Mouse (Mus musculus) ovary, postnatal 10 days (tissue): ENCODE measurements around the gene 6030468B19Rik.
A peak's percentile ranks its signal among the peaks of the same experiment; 100 is the strongest.
"Not testable (repeated sequence)": the region's sequence is repeated elsewhere in the genome, so short reads cannot be mapped to it uniquely, and the experiment has no call there.

Experiments used
- DNase-seq: peaks from one replicate; pipeline ENCODE4 v3.0.0; 2022; ENCODE audit warnings: low spot score

Gene 6030468B19Rik

DNA sequence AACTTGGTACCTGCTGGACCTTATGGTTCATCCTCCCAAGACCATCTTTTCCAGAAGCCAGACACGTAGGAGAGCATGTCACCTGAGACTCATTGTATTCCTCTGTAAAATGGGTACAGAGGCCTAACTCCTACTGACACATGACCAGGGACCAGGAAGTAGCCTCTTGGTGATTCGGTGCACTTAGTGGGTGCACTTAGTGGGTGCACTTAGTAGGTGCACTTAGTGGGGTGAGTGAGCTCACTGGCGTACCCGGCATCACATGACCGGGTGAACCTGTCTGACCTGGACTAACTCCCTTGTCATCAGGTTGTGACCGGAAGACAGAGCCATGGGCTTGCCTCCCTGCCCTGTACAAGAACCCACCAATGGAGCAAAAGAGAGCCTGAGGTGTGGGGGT, 9.3 kb downstream of the 6030468B19Rik start:
- no peak for DNase-seq

- DNase-seq: no peak
Observed at GRCm38 (mm10) chr11:117809407-117810311, 12.2 kb downstream of the 6030468B19Rik start, which contains the start of the genes Gm20708 and Syngr2. Gene Gm20708 (plus strand): TSS chr11:117809668. Gene Syngr2 (plus strand): TSS chr11:117809668.

DNA sequence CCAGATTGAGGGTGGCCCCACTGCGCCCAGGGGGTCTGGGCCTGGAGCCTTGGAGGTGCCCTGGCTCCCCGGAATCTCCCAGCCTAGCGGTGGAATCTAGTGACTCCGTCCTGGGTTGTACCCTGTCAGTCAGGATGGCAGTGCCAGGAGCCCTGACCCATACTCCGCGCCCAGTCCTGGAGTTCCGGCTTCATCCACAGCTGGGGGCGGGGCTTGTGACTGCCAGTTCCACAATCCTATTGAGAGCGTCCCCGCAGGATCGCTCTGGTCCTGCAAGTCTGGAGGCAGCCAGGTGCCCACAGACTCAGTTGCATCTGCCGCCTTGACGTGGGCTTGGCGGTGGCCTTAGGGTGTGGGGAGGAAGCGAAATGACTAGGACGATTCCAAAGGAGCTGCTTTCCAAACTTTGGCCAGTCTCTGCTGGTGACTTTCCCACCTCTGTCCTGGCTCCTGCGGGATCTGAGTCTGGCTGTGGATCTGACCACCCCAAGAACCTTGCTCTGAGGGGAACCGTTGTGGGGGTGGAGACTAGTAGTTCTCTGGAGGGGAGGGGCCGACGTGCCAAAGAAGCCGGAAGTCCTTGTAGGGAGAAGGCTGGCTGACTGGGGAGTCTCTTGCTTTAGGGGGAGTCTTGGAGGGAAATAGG, 13.1 kb downstream of the 6030468B19Rik start:
- DNase-seq: peak; percentile 52

- DNase-seq: no peak
Observed at GRCm38 (mm10) chr11:117813867-117814266, 16.4 kb downstream of the 6030468B19Rik start.

- DNase-seq: no peak
Observed at GRCm38 (mm10) chr11:117814704-117815366, 17.4 kb downstream of the 6030468B19Rik start.

DNA sequence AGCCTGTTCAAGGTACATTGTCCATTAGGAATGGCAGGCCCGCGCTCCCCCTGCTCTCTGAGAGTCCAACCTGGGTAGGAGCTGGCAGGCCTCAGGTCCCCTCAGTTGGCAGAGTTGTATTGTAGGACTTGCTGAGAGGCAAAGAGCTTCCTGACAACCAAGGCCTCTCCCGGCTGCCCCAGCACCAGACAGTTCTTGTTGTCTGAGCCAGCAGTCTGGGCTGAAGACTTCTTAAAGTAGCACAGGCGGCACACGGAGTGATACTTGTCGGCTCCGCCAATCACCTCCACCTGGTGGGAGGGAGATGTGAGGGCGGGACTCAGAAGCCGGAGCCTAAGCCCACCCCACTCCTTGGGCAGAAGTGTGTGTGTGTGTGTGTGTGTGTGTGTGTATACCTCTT, 18.4 kb downstream of the 6030468B19Rik start:
- DNase-seq: not testable (repeated sequence)

GRCm38 (mm10) chr11:117816389-117816996, 19.0 kb downstream of the 6030468B19Rik start:
- no peak for DNase-seq

GRCm38 (mm10) chr11:117819095-117819494, 21.6 kb downstream of the 6030468B19Rik start:
- no peak for DNase-seq

- DNase-seq: no peak
Observed at GRCm38 (mm10) chr11:117820173-117820572, 22.7 kb downstream of the 6030468B19Rik start.

DNA sequence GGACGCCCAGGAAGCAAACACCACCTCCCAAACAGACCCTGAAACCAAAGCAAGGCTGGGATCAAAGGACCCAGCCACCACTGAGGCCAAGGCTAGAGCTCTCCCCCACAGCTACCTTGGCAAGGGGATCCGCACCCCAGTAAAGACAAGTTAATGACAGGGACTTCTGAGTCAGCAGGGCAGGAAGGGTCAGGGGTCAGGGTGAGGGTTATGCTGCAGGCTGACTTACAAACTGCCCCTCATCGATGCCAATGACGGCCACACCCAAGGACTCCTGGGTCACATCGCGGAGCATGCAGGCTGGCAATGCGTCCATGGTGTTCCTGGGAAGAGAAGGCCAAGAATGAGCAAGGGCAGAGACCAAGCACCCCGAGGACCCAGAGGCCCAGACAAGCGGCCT, 24.4 kb downstream of the 6030468B19Rik start:
- DNase-seq: no peak

DNA sequence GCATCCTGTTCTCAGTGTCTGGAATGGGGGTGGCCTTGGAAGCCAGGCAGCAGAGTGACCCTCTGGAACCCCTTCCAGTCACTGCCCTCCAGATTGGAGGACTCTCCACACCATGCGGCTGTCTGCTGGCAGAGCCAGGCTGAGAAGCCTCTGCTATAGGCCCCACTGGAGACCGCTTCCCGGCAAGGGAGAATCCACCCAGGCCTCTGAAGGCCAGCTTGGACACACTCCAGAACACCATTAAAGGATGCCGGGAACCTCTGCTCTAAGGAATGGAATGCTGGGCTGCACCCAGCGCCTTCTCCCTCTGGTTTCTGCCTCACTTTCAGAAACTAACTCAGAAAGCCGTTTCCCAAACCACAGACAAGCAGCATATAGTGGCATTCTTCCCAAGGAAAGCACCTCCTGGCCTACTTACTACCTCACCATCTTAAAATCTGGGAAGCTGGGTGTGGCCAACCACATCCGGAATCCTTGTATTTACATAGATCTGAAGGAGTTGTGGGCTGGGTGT, 25.3 kb downstream of the 6030468B19Rik start:
- DNase-seq: no peak

GRCm38 (mm10) chr11:117823411-117823810, 26.0 kb downstream of the 6030468B19Rik start:
- no peak for DNase-seq

DNA sequence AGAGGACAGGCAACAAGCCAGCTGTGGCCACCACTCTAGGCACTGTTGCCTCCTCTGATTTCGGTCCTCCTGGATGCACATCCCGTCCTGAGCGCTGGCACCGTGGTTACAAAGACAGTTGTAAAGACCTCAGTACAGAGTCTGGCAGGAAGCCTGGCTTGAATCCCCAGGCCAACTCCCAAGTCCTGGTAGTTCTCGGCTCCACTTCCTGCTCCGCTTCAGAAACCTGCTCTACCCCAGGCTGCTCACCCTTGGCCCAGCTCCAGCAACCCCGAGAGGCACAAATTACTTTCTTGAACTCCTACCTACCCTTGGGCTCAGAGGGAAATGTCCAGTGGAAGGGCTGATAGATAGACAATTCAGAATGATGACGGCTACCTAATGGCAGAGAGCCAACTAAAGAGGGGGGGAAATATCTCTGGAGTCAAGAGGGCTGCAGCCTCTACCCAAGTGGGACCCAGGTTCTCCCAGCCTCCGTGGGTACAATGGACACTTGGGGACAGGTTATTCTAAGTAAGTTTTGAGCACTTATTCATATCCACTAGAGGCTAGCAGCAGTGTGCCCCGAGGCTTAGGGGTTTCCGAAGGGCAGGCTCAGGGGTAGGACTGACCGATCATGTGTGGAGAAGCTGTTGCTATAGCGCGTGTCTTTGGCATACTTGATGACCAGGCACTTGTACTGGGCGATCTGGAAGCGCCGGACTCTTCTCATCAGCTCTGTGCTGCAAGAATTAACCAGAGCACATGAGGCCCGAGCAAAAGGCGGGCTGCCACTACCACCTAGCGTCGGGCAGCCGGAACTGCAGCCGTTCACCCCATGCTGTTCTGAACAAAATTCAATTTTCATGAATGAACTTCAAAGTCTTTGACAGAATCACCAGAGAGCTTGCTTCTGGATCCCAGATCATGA, 26.9 kb downstream of the 6030468B19Rik start:
- peak; percentile 50 for DNase-seq

DNA sequence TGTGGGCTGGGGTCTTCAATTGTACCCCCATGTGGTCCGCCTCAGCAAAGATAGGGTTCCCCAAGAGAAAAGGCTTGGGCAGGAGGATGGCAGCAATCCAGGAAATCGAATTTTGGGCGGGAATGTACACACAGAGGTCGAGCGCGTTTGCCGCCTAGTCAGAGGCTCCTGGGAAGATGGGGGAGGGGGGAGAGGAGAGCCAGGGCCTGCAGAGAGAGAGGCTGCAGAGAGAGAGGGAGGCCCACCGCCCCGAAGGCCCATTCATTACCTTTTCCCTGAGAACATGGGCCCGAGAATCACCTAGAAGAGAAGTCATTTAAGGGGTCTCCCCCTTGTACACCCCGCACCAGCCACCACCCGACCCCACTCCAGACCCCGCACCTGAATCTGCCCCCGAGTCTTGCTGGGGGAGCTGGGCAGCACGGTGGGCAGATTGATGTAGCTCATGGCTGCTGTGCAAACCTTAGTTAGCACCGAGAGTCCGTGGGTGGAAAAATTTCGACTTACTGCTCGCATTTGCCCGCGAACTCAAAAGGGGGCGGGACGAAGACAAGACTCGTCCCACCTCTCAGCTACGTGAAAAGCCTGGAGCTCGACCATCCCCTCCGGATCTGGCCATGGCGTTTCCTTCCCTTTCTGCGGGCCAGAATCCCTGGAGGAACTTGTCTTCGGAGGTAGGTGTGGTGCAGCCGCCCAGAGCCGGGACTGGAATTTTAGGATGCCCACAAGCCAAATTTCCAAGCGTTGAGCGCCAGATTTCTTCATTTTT, 28.1 kb downstream of the 6030468B19Rik start, which contains the start of the genes Afmid and Tk1:
Afmid (plus strand) TSS at position 592 of the 769 bp plus-strand sequence.
Tk1 (minus strand) TSS at position 760 of the 769 bp plus-strand sequence.
- DNase-seq: peak; percentile 44

DNA sequence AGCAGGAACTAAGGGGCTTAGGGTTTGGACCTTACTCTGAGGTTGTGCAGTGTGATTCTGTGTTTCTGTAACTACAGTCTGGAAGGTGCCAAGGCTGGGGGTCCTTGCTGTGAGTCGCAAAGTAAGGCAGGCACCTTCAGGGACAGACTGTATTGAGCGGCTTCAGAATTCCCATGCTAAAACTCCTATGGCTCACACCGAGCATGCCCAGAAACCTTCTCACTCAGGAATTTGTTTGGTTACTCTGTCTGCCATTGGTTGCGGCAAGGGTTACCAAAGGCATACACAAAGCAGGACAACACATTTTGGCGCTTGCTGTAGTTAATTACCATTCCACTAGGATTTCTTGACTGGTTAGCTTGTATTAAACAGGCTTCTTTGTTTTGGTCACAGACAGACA, 28.7 kb downstream of the 6030468B19Rik start:
- DNase-seq: no peak

GRCm38 (mm10) chr11:117826916-117827315, 29.5 kb downstream of the 6030468B19Rik start:
- no peak for DNase-seq

DNA sequence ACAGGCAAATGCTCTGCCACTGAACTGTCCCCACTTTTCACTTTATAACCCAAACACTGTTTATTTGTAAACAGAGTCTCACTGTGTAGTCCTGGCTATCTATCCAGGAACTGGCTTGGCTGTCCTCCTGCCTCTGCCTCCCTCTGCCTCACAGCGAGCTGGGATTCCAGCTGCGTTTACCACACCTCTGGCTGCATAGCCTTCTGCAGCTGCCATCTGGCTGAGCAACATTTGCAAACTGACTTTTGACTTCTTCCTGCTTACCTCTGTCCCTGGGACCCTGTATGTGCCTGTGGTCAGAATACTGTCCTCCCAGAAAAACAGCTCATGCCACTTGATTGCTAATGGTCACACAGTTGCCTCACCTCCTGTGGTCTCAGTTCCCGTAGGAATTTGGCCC, 29.9 kb downstream of the 6030468B19Rik start:
- DNase-seq: no peak

- no peak for DNase-seq
Observed at GRCm38 (mm10) chr11:117828149-117828887, 30.9 kb downstream of the 6030468B19Rik start.
